Mouse (Mus musculus): ENCODE results near the gene Adam12. TPM values are rescaled to one million over a fixed set of nuclear protein-coding genes. Genes with fewer than 3 reads are reported as not detected.

Adam12 gene
- total and polyA plus RNA-seq, 2 experiments from 2014 or later = 1.0 to 4.6 TPM

GRCm38 (mm10) chr7:133879761-133880160 is 352.2 kb downstream of the Adam12 start:
- 94% methylated on average over 8 of the region's 8 CpGs for WGBS
- Histone ChIP-seq H3K27me3 (ENCODE audit: control insufficient read depth, insufficient read depth, low read length) (no peaks in the 10 kb centered on the region), H3K9me3 (replicated peaks; ENCODE audit: control insufficient read depth, low read length) (no peaks in the 10 kb centered on the region), H3K27ac (ENCODE audit: low read depth) (no peak overlapping the region), H3K4me1 (ENCODE audit: control insufficient read depth, insufficient read depth) (no peaks in the 10 kb centered on the region), H3K9ac (replicated peaks; ENCODE audit: low read depth, low read length) (no peak overlapping the region), H3K4me3 (ENCODE audit: low read depth, low read length) (no peak overlapping the region), H3K4me2 (ENCODE audit: low read depth, low read length) (no peak overlapping the region), H3K36me3 (replicated peaks; ENCODE audit: control insufficient read depth, insufficient read depth, low read length) (no peaks in the 10 kb centered on the region)
- TF ChIP-seq CTCF (IDR thresholded peaks at IDR 0.05; ENCODE audit: low read depth) (no peak), EP300 (IDR thresholded peaks at IDR 0.05; ENCODE audit: low read depth) (no peak)
- ATAC-seq (ENCODE audit: insufficient read depth, low read depth) (no peak), DNase-seq (ENCODE audit: low spot score) (no peak)

GRCm38 (mm10) chr7:133876646-133877342 is 355.2 kb downstream of the Adam12 start:
- Histone ChIP-seq H3K36me3 (replicated peaks; ENCODE audit: control insufficient read depth, insufficient read depth, low read length) (no peaks in the 10 kb centered on the region), H3K9ac (replicated peaks; ENCODE audit: low read depth, low read length) (no peak overlapping the region), H3K4me2 (ENCODE audit: low read depth, low read length) (no peak overlapping the region), H3K4me1 (ENCODE audit: control insufficient read depth, insufficient read depth) (no peaks in the 10 kb centered on the region), H3K27ac (ENCODE audit: low read depth) (no peak overlapping the region), H3K27me3 (ENCODE audit: control insufficient read depth, insufficient read depth, low read length) (no peaks in the 10 kb centered on the region), H3K4me3 (ENCODE audit: low read depth, low read length) (no peak overlapping the region), H3K9me3 (replicated peaks; ENCODE audit: control insufficient read depth, low read length) (no peaks in the 10 kb centered on the region)
- no peak for DNase-seq (ENCODE audit: low spot score)
- 70% methylated on average over 17 of the region's 17 CpGs for WGBS
- ATAC-seq (ENCODE audit: insufficient read depth, low read depth) = no peak
- TF ChIP-seq EP300 (IDR thresholded peaks at IDR 0.05; ENCODE audit: low read depth) (no peak), CTCF (IDR thresholded peaks at IDR 0.05; ENCODE audit: low read depth) (no peak)

DNA sequence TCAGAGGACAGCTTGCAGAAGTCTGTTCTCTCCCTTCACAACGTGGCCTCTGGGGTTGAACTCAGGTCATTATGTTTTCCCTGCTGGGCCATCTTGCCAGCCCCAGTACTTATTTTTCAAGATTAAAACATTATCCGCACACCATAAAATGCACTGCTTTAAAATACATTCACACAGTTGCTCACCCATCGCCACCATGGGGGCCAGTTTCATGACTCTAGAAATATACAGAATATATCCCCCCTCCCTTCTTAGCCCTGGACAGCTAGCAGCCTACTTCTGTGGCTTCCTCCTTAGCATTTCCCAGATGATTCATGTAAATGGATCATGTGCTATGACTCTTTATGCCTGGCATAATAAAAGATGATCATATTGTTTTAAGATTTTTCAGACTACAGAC is 355.8 kb downstream of the Adam12 start:
- no peaks in the 10 kb centered on the region for H3K4me1 ChIP-seq (ENCODE audit: control insufficient read depth, insufficient read depth)
- no peak overlapping the region for H3K4me2 ChIP-seq (ENCODE audit: low read depth, low read length)
- H3K4me3 ChIP-seq (ENCODE audit: low read depth, low read length) = no peak overlapping the region
- H3K9me3 ChIP-seq (replicated peaks; ENCODE audit: control insufficient read depth, low read length) = no peaks in the 10 kb centered on the region
- no peak for DNase-seq (ENCODE audit: low spot score)
- no peak overlapping the region for H3K9ac ChIP-seq (replicated peaks; ENCODE audit: low read depth, low read length)
- no peak overlapping the region for H3K27ac ChIP-seq (ENCODE audit: low read depth)
- TF ChIP-seq CTCF (IDR thresholded peaks at IDR 0.05; ENCODE audit: low read depth) = no peak
- TF ChIP-seq EP300 (IDR thresholded peaks at IDR 0.05; ENCODE audit: low read depth) = no peak
- WGBS = 69% methylated on average over 3 of the region's 3 CpGs
- H3K36me3 ChIP-seq (replicated peaks; ENCODE audit: control insufficient read depth, insufficient read depth, low read length) = no peaks in the 10 kb centered on the region
- no peaks in the 10 kb centered on the region for H3K27me3 ChIP-seq (ENCODE audit: control insufficient read depth, insufficient read depth, low read length)
- ATAC-seq (ENCODE audit: insufficient read depth, low read depth) = no peak

DNA sequence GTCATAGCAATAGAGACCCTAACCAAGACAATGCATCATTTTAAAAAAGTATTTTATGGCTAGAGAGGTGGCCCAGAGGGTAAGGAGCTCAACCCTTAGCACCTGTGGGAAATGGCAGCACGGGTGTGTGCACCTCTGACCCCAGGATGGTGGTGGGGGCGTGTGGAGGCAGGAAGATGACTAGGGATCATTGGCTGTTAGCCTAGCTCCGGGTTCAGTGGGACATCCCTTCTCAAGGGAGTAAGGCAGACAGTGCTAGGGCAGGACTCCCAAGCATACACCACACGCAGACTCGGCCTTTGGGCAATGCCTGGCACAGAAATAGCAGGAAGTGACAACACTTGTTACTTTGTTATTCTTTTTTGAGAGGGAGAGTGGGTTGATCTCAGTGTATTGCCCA is 359.2 kb downstream of the Adam12 start:
- DNase-seq (ENCODE audit: low spot score) (no peak), ATAC-seq (ENCODE audit: insufficient read depth, low read depth) (no peak)
- 68% methylated on average over 5 of the region's 5 CpGs for WGBS
- TF ChIP-seq CTCF (IDR thresholded peaks at IDR 0.05; ENCODE audit: low read depth) (no peak), EP300 (IDR thresholded peaks at IDR 0.05; ENCODE audit: low read depth) (no peak)
- Histone ChIP-seq H3K36me3 (replicated peaks; ENCODE audit: control insufficient read depth, insufficient read depth, low read length) (no peaks in the 10 kb centered on the region), H3K4me1 (ENCODE audit: control insufficient read depth, insufficient read depth) (no peaks in the 10 kb centered on the region), H3K27ac (ENCODE audit: low read depth) (no peak overlapping the region), H3K27me3 (ENCODE audit: control insufficient read depth, insufficient read depth, low read length) (no peaks in the 10 kb centered on the region), H3K4me2 (ENCODE audit: low read depth, low read length) (no peak overlapping the region), H3K9ac (replicated peaks; ENCODE audit: low read depth, low read length) (no peak overlapping the region), H3K4me3 (ENCODE audit: low read depth, low read length) (no peak overlapping the region), H3K9me3 (replicated peaks; ENCODE audit: control insufficient read depth, low read length) (no peaks in the 10 kb centered on the region)

DNA sequence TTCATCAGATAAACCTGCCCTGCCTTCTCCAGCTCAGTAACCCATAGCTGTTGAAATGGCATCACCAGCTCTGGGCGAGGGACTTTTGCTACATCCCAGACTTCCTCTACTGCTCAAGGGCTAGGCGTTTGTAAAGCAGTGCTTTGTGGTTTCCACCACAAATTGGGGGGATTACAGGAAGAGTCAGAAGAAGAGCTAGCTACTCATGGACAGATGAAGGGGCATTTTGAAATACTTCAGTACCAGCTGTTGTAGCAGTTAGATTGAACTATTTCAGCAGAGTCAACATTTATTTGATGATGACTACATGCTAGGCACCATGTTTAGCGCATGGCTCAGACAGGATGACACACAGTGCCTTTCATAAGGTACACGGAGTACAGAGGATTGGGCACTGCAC is 361.7 kb downstream of the Adam12 start:
- H3K4me1 ChIP-seq (ENCODE audit: control insufficient read depth, insufficient read depth) = no peaks in the 10 kb centered on the region
- no peaks in the 10 kb centered on the region for H3K36me3 ChIP-seq (replicated peaks; ENCODE audit: control insufficient read depth, insufficient read depth, low read length)
- H3K27me3 ChIP-seq (ENCODE audit: control insufficient read depth, insufficient read depth, low read length) = no peaks in the 10 kb centered on the region
- 73% methylated on average over 4 of the region's 4 CpGs for WGBS
- no peak overlapping the region for H3K4me3 ChIP-seq (ENCODE audit: low read depth, low read length)
- H3K27ac ChIP-seq (ENCODE audit: low read depth) = no peak overlapping the region
- TF ChIP-seq EP300 (IDR thresholded peaks at IDR 0.05; ENCODE audit: low read depth) = no peak
- no peak for TF ChIP-seq CTCF (IDR thresholded peaks at IDR 0.05; ENCODE audit: low read depth)
- H3K4me2 ChIP-seq (ENCODE audit: low read depth, low read length) = no peak overlapping the region
- H3K9ac ChIP-seq (replicated peaks; ENCODE audit: low read depth, low read length) = no peak overlapping the region
- ATAC-seq (ENCODE audit: insufficient read depth, low read depth) (no peak), DNase-seq (ENCODE audit: low spot score) (no peak)
- no peaks in the 10 kb centered on the region for H3K9me3 ChIP-seq (replicated peaks; ENCODE audit: control insufficient read depth, low read length)

GRCm38 (mm10) chr7:133863684-133864083 is 368.3 kb downstream of the Adam12 start:
- Histone ChIP-seq H3K4me3 (ENCODE audit: low read depth, low read length) (no peak overlapping the region), H3K27ac (ENCODE audit: low read depth) (no peak overlapping the region), H3K9me3 (replicated peaks; ENCODE audit: control insufficient read depth, low read length) (no peaks in the 10 kb centered on the region), H3K27me3 (ENCODE audit: control insufficient read depth, insufficient read depth, low read length) (no peaks in the 10 kb centered on the region), H3K36me3 (replicated peaks; ENCODE audit: control insufficient read depth, insufficient read depth, low read length) (no peaks in the 10 kb centered on the region), H3K9ac (replicated peaks; ENCODE audit: low read depth, low read length) (no peak overlapping the region), H3K4me1 (ENCODE audit: control insufficient read depth, insufficient read depth) (no peaks in the 10 kb centered on the region), H3K4me2 (ENCODE audit: low read depth, low read length) (no peak overlapping the region)
- no peak for TF ChIP-seq CTCF (IDR thresholded peaks at IDR 0.05; ENCODE audit: low read depth)
- no peak for TF ChIP-seq EP300 (IDR thresholded peaks at IDR 0.05; ENCODE audit: low read depth)
- 96% methylated on average over 4 of the region's 4 CpGs for WGBS
- ATAC-seq (ENCODE audit: insufficient read depth, low read depth) (no peak), DNase-seq (ENCODE audit: low spot score) (no peak)
